Mouse (Mus musculus): ENCODE results near the gene Kctd3. TPM values are rescaled to one million over a fixed set of nuclear protein-coding genes. Genes with fewer than 3 reads are reported as not detected.
"Not testable (repeated sequence)": the region's sequence is repeated elsewhere in the genome, so short reads cannot be mapped to it uniquely, and the experiment has no call there.

Gene Kctd3
- polyA plus RNA-seq, 2 experiments: 35.4 to 61.8 TPM

DNA sequence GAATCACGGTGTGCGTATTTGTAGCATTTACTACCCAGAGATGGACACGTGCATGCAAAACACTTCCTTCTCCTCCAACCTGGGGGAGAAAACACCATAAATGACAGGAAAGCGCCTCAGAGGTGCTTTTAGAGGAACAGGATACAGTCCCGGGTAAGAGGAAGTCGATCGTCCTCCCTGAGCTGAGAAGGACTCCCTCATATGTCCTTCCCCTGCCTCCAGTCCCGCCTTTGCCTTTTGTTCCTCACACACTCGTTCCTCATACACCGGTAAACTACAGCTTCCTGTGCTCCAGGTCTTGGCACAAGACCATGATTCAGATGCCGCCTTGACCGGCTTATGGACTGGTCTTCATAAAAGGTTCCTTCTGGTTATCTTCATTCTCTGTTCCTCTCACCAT is 33.6 kb upstream of the Kctd3 start:
- Histone ChIP-seq H3K4me3 (replicated peaks; ENCODE audit: low read length) (no peak overlapping the region), H3K4me1 (ENCODE audit: control insufficient read depth, insufficient read depth, low read length) (no peaks in the 10 kb centered on the region), H3K27ac (replicated peaks; ENCODE audit: low read depth, low read length) (no peak overlapping the region), H3K4me2 (replicated peaks; ENCODE audit: low read depth, low read length, severe bottlenecking) (no peak overlapping the region), H3K9ac (ENCODE audit: low read depth, low read length, severe bottlenecking) (no peak overlapping the region), H3K9me3 (ENCODE audit: control insufficient read depth, low read length) (no peaks in the 10 kb centered on the region), H3K36me3 (ENCODE audit: control insufficient read depth, insufficient read depth, low read length) (no peaks in the 10 kb centered on the region), H3K27me3 (ENCODE audit: control insufficient read depth, insufficient read depth, low read length) (no peaks in the 10 kb centered on the region)
- no peak for DNase-seq (ENCODE audit: low spot score)
- ATAC-seq (ENCODE audit: low FRiP score, low read depth): no peak
- WGBS: 86% methylated on average over 12 of the region's 12 CpGs
- TF ChIP-seq POLR2A (IDR thresholded peaks at IDR 0.05; ENCODE audit: borderline replicate concordance, extremely low read depth, insufficient read depth, insufficient read length): no peak

DNA sequence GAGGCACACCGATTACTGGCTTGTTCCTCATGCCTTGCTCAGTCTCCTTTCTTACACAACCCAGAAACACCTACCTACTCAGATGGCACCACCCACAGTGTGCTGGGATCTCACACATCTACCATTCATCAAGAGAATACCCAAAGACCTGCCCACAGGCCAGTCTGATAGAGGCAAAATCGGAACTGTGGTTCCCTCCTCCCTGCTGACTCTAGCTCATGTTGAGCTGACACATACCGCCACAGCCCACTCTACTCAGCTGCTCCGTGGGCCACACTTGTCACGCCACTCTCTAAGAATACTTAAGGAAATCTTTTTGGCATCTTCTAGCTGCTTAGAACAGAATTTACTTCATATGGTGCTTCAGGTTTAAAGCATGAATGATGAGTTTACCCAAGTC is 31.7 kb upstream of the Kctd3 start:
- no peaks in the 10 kb centered on the region for H3K36me3 ChIP-seq (ENCODE audit: control insufficient read depth, insufficient read depth, low read length)
- no peak for ATAC-seq (ENCODE audit: low FRiP score, low read depth)
- H3K4me3 ChIP-seq (replicated peaks; ENCODE audit: low read length): no peak overlapping the region
- no peak overlapping the region for H3K9ac ChIP-seq (ENCODE audit: low read depth, low read length, severe bottlenecking)
- no peak for TF ChIP-seq POLR2A (IDR thresholded peaks at IDR 0.05; ENCODE audit: borderline replicate concordance, extremely low read depth, insufficient read depth, insufficient read length)
- no peak for DNase-seq (ENCODE audit: low spot score)
- no peak overlapping the region for H3K27ac ChIP-seq (replicated peaks; ENCODE audit: low read depth, low read length)
- no peaks in the 10 kb centered on the region for H3K9me3 ChIP-seq (ENCODE audit: control insufficient read depth, low read length)
- WGBS: 93% methylated on average over 5 of the region's 5 CpGs
- H3K4me2 ChIP-seq (replicated peaks; ENCODE audit: low read depth, low read length, severe bottlenecking): no peak overlapping the region
- no peaks in the 10 kb centered on the region for H3K27me3 ChIP-seq (ENCODE audit: control insufficient read depth, insufficient read depth, low read length)
- no peaks in the 10 kb centered on the region for H3K4me1 ChIP-seq (ENCODE audit: control insufficient read depth, insufficient read depth, low read length)

DNA sequence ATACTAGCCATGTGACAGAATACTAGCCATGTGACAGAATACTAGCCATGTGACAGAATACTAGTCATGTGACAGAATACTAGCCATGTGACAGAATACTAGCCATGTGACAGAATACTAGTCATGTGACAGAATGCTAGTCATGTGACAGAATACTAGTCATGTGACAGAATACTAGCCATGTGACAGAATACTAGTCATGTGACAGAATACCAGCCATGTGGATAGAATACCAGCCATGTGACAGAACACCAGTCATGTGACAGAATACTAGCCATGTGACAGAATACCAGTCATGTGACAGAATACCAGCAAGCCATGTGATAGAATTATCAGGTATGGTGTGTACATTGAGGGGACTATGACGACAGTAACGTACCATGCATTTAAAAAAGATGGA is 25.2 kb upstream of the Kctd3 start:
- DNase-seq (ENCODE audit: low spot score); H3K27ac ChIP-seq (replicated peaks; ENCODE audit: low read depth, low read length); H3K9ac ChIP-seq (ENCODE audit: low read depth, low read length, severe bottlenecking); H3K4me2 ChIP-seq (replicated peaks; ENCODE audit: low read depth, low read length, severe bottlenecking); ATAC-seq (ENCODE audit: low FRiP score, low read depth); H3K4me1 ChIP-seq (ENCODE audit: control insufficient read depth, insufficient read depth, low read length); H3K27me3 ChIP-seq (ENCODE audit: control insufficient read depth, insufficient read depth, low read length); H3K36me3 ChIP-seq (ENCODE audit: control insufficient read depth, insufficient read depth, low read length); H3K4me3 ChIP-seq (replicated peaks; ENCODE audit: low read length); H3K9me3 ChIP-seq (ENCODE audit: control insufficient read depth, low read length): not testable (repeated sequence)
- WGBS: 89% methylated on average over 2 of the region's 2 CpGs

DNA sequence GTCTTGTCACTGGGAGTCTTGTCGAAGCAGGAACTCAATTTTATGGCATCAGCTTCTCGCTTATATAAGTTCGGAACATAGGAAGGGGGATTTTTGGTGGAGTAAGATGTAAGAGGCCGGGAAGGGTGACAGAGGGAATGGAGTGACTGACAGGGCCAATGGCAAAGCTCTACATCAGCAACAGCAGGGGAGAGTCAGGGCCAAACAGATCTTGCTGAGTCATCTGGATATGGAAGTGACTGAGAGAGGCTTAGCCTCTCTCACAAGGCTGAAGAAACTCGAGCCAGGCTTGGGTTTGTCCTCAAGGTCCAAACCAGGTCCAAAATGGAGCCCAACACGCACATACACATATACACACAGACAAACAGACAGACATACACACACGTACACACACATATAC is 23.3 kb upstream of the Kctd3 start:
- Histone ChIP-seq H3K4me2 (replicated peaks; ENCODE audit: low read depth, low read length, severe bottlenecking) (no peak overlapping the region), H3K36me3 (ENCODE audit: control insufficient read depth, insufficient read depth, low read length) (no peaks in the 10 kb centered on the region), H3K9ac (ENCODE audit: low read depth, low read length, severe bottlenecking) (no peak overlapping the region), H3K27me3 (ENCODE audit: control insufficient read depth, insufficient read depth, low read length) (no peaks in the 10 kb centered on the region), H3K4me3 (replicated peaks; ENCODE audit: low read length) (no peak overlapping the region), H3K27ac (replicated peaks; ENCODE audit: low read depth, low read length) (no peak overlapping the region), H3K9me3 (ENCODE audit: control insufficient read depth, low read length) (no peaks in the 10 kb centered on the region), H3K4me1 (ENCODE audit: control insufficient read depth, insufficient read depth, low read length) (no peaks in the 10 kb centered on the region)
- ATAC-seq (ENCODE audit: low FRiP score, low read depth) (no peak), DNase-seq (ENCODE audit: low spot score) (no peak)
- no peak for TF ChIP-seq POLR2A (IDR thresholded peaks at IDR 0.05; ENCODE audit: borderline replicate concordance, extremely low read depth, insufficient read depth, insufficient read length)
- WGBS: 75% methylated on average over 7 of the region's 7 CpGs

DNA sequence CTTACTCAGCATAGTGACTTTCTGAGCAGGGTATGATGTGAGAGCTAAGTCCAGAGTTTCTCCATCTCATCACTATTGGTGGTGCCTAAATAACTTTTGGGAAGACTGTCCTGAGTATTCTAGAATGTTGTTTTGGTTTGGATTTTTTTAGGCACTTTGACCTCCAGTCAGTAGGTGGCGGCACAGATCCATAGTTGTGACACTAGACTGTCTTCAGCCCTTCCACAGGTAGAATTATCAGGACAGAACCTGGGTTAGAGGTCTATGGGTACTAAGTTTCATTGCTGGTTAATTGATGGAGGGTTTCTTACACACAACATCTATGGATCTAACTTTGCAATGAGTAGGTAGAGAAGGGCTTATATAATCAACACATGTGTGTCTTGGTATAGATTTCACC is 20.6 kb upstream of the Kctd3 start:
- Histone ChIP-seq H3K36me3 (ENCODE audit: control insufficient read depth, insufficient read depth, low read length) (no peaks in the 10 kb centered on the region), H3K27ac (replicated peaks; ENCODE audit: low read depth, low read length) (no peak overlapping the region), H3K9me3 (ENCODE audit: control insufficient read depth, low read length) (no peaks in the 10 kb centered on the region), H3K4me1 (ENCODE audit: control insufficient read depth, insufficient read depth, low read length) (no peaks in the 10 kb centered on the region), H3K27me3 (ENCODE audit: control insufficient read depth, insufficient read depth, low read length) (no peaks in the 10 kb centered on the region), H3K4me3 (replicated peaks; ENCODE audit: low read length) (no peak overlapping the region), H3K9ac (ENCODE audit: low read depth, low read length, severe bottlenecking) (no peak overlapping the region), H3K4me2 (replicated peaks; ENCODE audit: low read depth, low read length, severe bottlenecking) (no peak overlapping the region)
- DNase-seq (ENCODE audit: low spot score) (peak; percentile 38), ATAC-seq (ENCODE audit: low FRiP score, low read depth) (no peak)
- 52% methylated on average over 1 of the region's 1 CpGs for WGBS
- TF ChIP-seq POLR2A (IDR thresholded peaks at IDR 0.05; ENCODE audit: borderline replicate concordance, extremely low read depth, insufficient read depth, insufficient read length): no peak

DNA sequence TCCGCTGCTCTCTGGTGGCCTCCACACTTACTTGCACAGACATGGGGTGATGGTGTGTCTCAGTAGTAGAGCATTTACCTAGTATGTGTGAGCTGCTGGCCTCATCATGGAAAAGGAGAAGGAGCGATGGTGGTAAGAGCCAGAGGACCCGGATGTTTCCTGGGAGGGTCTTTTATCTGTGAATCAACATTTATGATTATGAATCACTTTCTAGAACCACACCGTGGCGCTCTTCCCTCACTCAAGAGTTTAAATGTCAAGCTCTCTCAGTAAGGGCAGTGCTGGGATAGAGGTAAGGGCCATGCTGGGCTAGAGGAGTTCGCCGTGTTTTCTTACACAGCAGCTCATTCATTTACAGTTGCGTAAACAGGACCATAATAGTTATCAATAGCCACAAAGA is 19.2 kb upstream of the Kctd3 start:
- no peak overlapping the region for H3K27ac ChIP-seq (replicated peaks; ENCODE audit: low read depth, low read length)
- ATAC-seq (ENCODE audit: low FRiP score, low read depth) (no peak), DNase-seq (ENCODE audit: low spot score) (peak; percentile 63)
- WGBS: 55% methylated on average over 8 of the region's 8 CpGs
- no peaks in the 10 kb centered on the region for H3K9me3 ChIP-seq (ENCODE audit: control insufficient read depth, low read length)
- no peak overlapping the region for H3K9ac ChIP-seq (ENCODE audit: low read depth, low read length, severe bottlenecking)
- H3K4me2 ChIP-seq (replicated peaks; ENCODE audit: low read depth, low read length, severe bottlenecking): no peak overlapping the region
- no peaks in the 10 kb centered on the region for H3K36me3 ChIP-seq (ENCODE audit: control insufficient read depth, insufficient read depth, low read length)
- no peaks in the 10 kb centered on the region for H3K27me3 ChIP-seq (ENCODE audit: control insufficient read depth, insufficient read depth, low read length)
- no peaks in the 10 kb centered on the region for H3K4me1 ChIP-seq (ENCODE audit: control insufficient read depth, insufficient read depth, low read length)
- H3K4me3 ChIP-seq (replicated peaks; ENCODE audit: low read length): no peak overlapping the region
- no peak for TF ChIP-seq POLR2A (IDR thresholded peaks at IDR 0.05; ENCODE audit: borderline replicate concordance, extremely low read depth, insufficient read depth, insufficient read length)
